Mouse (Mus musculus): Measurements from ENCODE around the gene Bcl2. TPM values are rescaled to one million over a fixed set of nuclear protein-coding genes. Genes with fewer than 3 reads are reported as not detected.

The Bcl2 gene
- total RNA-seq, 2 experiments from 2014 or later = 9.9 to 11.0 TPM

DNA sequence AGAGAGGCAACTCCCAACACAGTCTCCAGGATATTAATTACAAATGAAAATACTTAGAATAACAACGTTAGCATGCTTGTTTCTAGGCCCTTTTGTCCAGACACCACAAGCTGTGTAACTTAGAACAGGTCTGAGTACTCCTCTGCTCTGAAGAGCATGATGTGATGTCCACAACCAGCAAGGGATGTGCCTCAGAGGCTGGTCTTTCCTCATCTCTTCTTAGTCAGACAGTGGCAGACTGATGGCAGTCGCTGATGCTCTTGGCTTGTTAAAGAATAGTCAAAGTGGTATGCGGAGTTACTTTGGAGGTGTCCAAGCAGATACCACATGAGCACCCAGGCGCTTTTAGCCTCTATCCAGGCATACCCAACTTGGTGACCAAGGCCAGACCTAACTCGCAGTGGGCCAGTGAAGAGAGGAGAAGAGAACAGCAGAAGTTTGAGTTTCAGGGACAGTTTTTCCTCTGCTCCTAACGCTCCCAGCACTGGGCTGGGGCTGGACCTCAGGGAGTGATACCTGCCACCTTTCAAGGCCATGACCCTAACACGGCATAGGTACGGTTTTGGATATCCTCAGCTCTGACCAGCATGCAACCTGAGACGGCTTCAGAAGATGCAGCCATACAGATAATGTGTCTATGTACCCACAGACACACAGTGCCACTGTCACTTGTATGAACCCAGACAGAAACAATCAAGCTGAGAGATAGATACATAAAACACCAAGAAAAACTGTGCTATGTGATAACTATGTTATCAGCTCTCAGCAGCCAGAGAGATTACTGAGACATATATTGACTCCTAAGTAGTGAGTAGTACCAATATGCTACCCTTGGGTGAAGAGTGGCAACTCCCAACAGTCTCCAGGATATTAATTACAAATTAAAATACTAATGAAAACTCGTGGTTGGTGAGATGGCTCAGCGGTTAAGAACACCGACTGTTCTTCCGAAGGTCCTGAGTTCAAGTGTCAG, 1.3 kb upstream of the Bcl2 start:
- no peak for DNase-seq (ENCODE audit: low spot score in 2 of 2)

DNA sequence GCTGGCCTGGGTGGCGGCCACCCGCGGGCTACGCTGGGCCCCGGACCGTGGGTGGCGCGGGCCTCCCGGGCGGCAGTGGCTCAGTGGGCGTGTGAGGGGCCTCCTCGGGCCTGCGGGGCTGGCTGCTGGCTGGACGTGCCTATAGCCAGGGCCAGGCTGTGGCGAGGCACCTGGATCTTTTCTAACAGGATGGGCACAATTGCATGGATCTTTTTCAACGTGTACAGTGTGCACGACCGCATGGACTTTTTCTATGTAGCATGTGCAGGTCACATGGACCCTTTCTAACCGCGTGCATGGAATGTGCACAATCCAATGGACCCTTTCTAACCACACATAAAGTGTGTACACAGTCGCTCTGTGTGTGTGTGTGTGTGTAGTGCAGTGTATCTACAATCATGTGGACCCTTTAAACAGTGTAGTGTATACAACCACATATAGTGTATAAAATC, 482 bp upstream of the Bcl2 start:
- DNase-seq (ENCODE audit: low spot score in 2 of 2) = no peak

DNA sequence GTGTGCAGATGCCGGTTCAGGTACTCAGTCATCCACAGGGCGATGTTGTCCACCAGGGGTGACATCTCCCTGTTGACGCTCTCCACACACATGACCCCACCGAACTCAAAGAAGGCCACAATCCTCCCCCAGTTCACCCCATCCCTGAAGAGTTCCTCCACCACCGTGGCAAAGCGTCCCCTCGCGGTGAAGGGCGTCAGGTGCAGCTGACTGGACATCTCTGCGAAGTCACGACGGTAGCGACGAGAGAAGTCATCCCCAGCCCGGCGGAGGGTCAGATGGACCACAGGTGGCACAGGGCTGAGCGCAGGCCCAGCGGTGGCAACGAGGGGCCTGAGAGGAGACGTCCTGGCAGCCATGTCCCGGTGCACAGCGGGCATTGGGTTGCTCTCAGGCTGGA, 1.7 kb downstream of the Bcl2 start:
- DNase-seq (ENCODE audit: low spot score in 2 of 2) = peak; percentile 40 to 48

DNA sequence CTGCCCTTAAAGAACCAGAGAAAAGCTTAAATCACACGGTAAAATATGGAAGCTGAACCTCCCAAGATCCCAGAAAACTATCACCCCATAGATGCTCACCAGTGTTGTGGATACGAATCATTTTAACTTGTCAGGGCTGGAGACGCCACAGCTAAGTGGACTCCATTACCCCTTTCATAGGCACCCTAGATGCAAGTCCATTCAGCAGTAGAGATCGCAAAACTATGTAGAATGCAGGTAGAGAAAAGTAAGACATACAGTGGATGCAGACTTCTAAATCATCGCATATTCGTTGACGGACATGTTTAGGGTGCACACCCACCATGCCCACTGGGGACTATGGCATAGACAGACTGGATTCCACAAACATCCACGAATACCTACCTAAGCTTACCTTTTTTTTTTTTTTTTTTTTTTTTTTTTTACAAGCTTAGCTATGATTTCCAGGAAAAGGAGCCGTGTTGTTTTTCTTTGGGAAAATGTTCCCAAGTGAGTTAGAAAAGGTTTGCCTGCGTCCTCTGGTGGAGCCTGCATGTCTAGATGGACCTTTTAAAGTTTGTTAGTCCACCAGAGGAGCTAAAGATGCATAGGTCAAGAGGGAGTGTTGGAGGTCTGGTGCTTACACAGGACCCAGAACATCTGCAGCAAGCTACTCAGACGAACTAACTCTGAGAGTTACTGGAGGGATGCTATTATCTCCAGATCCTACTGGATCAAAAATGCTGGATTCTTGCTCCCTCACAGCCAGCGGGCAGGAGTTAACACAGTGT, 2.5 kb downstream of the Bcl2 start:
- DNase-seq (ENCODE audit: low spot score in 2 of 2) = no peak

DNA sequence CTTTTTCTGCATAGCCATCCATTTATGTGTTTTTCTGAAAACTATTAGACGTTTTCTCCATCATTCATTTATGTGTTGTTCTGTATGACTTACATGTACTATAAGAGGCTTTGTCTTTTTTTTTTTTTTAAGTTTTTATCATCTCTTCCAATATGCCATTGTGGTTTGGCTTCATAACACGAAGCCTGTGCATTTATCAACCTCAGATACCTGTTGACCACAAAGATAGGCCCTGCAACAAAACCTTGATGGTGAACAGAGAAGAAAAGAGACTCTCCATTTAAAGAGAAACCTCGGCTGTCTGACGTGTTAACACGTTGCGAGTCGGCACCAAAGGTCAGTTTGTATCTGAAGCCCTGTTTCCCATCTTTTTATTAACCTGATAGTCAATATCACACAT, 3.9 kb downstream of the Bcl2 start:
- no peak for DNase-seq (ENCODE audit: low spot score in 2 of 2)

DNA sequence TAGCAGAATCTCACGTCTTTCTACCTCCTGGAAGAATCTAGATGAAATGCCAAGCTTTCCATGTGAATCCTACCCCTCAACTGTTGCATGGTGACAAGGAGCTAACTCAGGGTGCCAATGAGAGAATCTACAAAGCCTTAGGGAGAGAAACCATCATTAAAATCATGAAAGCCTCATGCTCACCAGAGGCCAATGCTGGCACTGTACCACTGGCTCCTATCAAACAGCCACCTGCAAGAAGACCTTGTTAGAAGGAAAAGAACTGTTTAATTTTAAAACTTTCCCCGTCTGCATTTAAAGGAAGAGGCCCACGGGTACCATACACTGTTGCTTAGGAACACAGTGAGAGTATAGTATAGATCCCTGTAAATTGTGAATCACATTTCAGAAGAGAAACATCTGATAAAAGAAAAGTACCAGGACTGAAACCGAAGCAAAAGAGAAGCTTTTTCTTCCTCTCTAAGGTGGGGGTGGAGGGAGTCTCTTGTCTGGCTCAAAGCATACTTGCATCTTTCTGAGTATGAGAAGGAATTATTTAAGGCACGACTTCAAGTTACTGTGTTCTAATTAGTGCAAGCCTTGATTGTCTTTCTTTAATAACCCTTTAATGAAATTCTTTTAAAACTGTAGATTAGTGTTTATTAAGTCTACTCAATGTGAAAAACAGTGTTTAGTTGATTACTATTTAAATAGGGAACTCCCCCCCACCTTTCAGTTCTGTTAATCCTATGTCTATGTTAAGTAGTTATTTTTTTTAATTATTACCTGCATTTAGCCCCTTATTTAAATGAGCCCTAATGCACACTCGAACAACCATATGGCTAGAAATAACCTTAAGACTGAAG, 6.8 kb downstream of the Bcl2 start:
- DNase-seq (ENCODE audit: low spot score in 2 of 2) = no peak

DNA sequence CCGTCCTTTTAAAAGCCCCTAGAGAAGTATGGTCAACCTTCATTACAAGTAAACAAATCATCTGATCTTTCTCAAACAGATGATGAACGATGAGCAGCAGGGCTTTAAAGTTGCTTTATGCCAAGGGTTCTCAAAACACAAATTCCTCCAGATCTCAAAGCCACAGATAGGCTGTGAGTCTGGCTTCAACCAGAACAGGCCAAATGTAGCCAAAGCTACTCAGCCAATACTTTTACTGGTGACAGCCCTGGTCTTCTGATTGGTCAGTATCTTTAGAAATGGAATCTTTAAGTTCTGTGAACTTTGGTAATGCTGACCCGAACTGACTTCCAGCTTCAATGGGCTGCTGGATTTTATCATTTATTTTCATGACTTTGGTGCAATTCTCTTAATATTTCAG, 10.9 kb downstream of the Bcl2 start:
- DNase-seq (ENCODE audit: low spot score in 2 of 2) = no peak

DNA sequence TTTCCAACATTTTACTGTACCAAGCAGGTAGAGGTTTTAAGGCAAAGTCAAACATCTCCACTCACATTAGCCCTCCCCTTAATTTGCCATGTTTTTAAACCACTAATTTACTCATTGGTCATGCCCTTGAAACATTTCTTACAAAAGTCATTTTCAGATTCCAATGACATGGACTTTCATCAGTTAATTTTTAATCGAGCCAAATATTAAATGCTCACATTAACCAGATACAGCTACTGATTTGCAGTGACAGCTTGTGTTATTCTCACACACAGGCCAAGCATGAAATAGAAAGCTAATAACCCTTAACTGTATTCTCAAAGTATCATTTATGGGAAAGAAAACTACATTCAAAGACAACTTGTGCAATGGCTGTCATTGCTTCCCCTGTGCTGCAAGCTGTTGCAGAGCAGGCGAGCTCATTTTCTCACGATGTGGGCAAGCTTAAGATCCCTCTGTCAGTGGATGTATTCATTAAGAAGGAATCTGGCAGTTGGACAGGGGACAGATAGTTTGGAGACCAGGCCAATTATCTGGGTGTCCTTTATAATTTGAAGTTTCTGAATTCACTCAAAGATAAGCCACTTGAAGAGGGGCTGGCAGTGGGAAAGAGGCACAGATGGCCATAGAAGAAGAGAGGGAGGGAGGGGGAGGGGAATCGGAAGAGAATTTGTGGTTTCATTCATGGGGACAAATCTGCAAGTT, 11.5 kb downstream of the Bcl2 start:
- peak in 1 of 2 experiments; percentile 61 for DNase-seq (ENCODE audit: low spot score in 2 of 2)

DNA sequence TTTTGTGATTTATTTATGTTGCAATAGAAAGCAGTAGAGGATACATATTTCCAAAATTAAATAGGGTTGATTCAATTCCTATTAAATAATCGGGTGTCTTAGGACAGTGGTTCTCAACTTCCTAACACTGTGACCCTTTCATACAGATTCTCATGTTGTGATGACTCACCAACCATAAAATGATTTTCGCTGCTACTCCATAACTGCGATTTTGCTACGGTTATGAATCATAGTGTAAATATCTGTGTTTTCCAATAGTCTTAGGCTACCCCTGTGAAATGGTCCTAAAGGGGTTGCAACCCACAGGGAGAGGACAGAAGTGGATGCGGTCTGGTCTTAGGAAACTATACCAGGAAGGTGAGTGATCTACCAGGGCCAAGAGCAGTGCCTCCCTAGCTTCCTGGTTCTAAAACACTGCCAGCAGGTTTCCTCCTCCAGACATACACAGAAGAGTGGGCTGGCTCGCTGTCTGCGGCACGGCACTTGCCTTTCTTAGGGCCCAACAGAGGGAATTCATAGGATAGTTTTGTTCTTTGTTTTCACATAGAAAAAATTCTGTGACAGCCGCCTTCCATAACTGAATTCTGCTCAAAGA, 13.5 kb downstream of the Bcl2 start:
- DNase-seq (ENCODE audit: low spot score in 2 of 2) = no peak

DNA sequence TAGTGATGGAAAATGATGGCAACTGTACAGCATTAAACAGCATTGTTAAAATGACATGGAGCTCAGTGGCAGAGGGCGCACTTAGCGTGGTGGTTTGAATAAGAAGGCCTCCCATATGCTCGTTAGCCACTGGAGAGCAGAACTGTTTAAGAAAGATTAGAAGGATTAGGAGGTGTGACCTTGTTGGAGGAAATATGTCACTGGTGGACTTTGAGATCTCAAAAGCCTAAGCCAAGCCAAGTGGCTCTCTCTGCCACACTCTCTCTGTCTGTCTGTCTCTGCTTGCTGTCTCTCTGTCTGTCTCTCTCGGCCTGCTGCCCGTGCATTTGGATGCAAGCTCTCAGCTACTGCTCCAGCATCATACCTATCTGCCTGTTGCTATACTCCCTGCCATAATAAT, 17.6 kb downstream of the Bcl2 start:
- no peak for DNase-seq (ENCODE audit: low spot score in 2 of 2)

DNA sequence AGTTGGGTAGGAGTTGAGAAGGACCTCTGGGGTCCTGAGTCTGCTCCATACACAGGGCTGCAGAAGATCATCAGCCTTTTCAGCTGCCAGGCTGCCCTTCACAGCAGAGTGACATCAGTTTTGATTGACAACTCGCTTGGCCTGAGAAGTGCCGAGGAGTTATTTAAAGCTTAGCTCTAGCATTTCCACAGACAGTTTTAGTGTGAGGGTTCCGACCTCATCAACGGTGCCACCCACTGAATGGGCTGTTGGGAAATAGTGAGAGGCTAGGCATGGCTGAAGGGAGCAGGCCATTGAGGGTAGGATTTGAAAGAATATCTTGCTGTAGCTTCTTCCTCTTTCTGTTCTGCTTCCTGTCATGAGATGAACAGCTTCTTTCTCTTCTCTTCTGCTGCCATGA, 18.4 kb downstream of the Bcl2 start:
- DNase-seq (ENCODE audit: low spot score in 2 of 2) = no peak

DNA sequence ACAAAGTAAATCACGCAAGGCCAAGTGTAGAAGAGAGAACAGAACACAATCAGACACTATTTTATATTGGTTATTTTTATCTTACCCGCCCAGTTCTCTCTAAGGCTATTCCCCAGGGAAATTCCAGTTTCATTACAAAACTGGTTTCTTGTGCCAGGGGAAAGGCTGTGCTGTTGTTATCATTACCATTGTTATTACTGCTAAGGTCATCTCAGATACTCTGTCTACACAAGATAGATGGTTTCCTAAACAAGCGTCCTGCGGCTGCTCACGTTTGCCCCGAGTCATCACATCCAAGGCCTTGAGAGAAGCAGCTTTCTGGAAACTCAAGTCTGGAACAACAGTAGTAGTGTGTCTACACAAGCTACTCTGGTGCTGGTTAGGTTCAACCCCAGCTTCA, 19.8 kb downstream of the Bcl2 start:
- DNase-seq (ENCODE audit: low spot score in 2 of 2) = no peak

DNA sequence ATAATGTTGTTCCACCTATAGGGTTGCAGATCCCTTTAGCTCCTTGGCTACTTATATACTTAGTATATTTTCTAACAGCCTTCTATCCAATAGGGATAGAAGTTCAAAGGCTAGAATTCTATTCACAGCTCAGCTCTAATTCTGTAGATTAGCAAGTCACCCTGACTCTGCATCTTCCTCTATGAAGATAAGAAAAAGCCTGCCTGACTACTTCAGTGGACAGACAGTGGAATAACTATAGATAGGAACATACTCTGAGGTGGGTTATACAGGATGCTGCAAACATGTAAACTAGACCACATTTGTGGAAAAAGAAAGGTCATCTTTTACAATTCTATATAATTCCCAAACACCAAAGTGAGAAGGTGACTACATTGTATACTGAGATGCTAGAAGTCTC, 21.5 kb downstream of the Bcl2 start:
- DNase-seq (ENCODE audit: low spot score in 2 of 2) = no peak

DNA sequence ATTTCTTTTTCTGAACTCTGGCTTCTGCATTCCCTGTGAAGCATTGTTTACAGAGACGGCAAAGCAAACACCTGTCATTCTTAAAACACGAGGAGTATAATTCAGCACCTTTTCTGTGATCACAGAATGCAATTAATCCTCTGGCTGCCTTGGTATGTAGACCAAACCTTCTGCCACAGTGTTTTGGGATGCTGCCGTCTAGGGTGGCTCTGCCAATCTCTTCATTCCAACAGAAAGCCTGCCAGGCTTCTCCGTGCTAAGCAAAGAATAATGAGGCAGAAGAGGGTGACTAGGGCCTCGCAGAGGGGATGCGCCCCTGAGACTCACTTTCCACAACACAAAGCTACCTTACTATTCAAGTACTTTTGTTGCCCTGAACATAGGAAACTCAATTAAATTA, 23.2 kb downstream of the Bcl2 start:
- peak in 1 of 2 experiments; percentile 73 for DNase-seq (ENCODE audit: low spot score in 2 of 2)

DNA sequence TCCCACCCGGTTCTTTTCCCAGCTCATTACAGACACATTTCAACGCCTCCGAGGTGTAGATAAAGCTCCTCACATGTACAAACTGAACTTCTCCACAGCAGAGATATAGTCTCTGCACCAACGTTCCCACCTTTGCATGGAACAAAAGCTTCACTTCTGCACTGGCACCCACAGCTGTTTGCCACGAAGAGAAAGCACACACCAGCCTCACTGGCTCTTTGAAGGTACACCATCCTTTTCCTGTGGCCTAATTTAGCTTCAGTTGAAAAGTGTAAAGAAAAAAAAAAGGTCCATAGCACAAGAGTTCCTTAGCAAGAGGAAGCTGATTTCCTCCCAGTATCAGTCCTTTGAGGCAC, 25.9 kb downstream of the Bcl2 start:
- no peak for DNase-seq (ENCODE audit: low spot score in 2 of 2)

DNA sequence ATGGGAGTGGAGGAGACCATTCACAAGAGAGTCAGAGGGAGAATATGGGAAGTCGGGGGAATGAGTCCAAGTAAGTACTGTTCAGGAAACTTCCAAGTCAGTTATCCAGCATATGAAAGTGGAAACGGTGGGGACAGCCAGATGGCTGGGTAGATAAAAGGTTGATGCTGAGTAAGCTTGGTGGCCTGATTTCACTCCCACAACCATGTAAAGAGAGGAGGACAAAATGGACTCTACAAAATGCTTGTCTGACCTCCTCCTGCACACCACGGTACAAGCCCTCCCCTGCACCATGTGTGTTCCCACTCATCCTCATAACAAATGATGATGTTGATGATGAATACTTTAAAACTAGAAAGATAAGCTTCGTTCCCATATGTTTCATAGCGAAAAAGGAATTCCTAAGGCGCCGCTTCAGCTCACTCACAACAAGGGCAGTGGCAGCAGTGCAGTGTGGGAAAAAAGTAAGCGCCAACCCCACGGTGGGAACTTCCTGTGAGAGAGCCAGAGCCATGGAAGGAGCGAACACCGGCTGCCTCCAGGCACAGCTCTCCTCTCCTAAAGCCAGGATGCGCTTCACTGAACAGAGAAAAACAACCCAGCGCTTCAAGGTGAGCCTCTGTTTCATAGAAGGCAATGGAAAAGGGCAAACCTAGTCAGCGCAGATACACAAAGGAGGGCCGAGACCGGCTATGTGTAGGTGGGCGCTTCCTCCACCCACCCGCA, 26.5 kb downstream of the Bcl2 start:
- no peak for DNase-seq (ENCODE audit: low spot score in 2 of 2)

DNA sequence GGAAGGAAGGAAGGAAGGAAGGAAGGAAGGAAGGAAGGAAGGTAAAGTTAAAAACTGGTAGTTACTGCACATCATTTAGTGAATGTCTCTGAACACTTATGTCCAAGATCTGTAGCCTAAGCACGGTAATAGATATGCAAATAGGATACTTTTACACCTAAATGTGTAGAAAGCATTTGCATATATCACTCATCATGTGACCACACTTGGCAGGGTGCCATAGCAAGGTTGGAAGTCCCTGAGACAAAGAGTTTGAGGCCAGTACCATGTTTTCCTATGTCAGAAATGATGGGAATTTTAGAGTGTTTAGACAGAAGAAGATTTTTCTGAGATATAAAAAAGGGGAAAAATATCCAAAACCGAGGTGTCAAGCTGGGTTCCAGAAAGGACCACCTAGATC, 28.4 kb downstream of the Bcl2 start:
- DNase-seq (ENCODE audit: low spot score in 2 of 2) = no peak

DNA sequence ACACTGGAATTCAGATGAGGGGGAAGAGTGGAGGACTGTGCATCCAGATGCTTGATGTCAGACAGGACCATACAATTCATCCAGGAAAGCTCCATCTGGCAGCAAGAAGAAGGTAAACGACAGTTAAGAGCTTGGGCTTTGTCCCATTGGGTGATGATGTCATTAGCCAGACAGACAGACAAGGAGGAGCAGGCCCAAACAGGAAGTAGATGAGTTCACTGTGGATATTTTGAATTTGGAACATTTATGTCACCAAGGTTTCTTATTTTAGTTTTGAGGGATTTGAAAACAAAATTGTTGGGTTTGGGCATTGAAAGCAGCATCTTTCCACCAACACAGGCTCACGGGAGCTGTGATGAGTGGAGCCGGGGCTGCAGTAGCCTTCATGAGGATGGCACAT, 29.5 kb downstream of the Bcl2 start:
- no peak for DNase-seq (ENCODE audit: low spot score in 2 of 2)

DNA sequence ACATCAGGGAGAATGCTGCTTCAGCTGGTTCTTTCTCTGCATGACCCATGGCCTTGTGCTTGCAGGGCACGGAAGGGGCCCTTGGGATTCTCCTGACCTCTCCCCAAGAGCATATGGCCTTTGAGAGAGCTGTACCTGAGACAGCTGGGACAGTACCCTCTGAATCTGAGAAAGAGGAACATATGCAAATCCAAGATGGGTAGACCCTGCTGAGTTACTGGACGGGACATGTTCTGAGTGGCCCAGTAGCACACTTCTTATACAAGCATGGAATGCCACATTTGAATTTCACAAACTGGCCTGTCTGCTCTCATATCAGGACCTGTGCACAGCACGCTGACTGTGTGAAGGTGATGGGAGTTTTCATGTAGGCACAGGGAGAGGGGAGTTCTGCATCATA, 31.2 kb downstream of the Bcl2 start:
- DNase-seq (ENCODE audit: low spot score in 2 of 2) = no peak

Data from layer of hippocampus, postnatal 14 days (tissue).